Mouse (Mus musculus): ENCODE data around the gene Anxa4.

Gene Anxa4

DNA sequence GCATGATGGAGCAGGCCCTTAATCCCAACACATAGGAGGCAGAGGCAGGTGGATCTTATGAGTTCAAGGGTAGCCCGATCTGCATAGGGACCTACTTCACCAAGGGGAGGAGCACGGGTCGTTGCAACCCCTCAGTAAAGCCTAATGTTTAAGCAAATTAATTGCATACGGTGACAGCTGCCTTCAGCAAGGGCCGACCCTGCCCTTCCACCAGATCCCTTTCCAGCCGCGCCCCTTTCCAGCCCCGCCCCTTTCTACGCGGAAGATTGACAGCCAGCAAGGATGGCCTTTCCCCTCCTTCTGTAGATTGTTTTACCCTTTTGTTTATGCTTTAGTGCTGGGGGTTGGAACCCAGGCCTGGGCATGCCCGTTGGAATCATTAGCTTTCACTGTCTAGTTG lies 8.0 kb upstream of the Anxa4 start:
- DNase-seq (ENCODE audit: low read depth, low spot score) = no peak

- no peak for DNase-seq (ENCODE audit: low read depth, low spot score)
Observed at GRCm38 (mm10) chr6:86800467-86800866, 7.1 kb upstream of the Anxa4 start.

- no peak for DNase-seq (ENCODE audit: low read depth, low spot score)
Observed at GRCm38 (mm10) chr6:86797455-86797854, 4.1 kb upstream of the Anxa4 start.

- DNase-seq (ENCODE audit: low read depth, low spot score) = no peak
Observed at GRCm38 (mm10) chr6:86793957-86794356, 573 bp upstream of the Anxa4 start.

DNA sequence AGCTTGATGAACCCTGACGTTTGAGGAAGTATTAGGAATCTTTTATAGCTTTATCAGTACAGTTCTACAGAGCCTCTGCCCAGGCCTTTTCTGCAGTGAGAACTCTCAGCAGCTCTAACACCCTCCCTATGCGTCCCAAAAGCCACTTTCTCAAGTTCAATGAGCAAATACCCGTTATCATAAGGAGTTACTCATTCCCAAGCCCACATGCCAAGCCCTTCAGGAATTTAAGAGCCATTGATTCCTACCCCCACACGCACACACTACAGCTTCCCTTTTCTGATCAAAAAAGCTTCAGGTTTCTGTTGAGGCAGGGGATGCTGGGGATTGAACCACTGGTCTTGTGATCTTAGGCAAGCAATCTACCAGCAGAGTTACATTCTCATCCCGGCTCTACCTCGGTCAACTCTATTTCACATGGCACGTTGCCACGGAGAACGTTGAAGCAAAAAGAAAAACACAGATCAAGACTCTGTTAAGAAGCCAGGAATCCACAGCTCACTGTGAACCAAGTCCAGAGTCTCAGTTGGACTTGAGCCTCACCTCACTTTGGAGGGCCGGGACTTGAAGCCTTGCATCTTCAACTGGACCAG lies 2.9 kb downstream of the Anxa4 start:
- DNase-seq (ENCODE audit: low read depth, low spot score) = no peak

DNA sequence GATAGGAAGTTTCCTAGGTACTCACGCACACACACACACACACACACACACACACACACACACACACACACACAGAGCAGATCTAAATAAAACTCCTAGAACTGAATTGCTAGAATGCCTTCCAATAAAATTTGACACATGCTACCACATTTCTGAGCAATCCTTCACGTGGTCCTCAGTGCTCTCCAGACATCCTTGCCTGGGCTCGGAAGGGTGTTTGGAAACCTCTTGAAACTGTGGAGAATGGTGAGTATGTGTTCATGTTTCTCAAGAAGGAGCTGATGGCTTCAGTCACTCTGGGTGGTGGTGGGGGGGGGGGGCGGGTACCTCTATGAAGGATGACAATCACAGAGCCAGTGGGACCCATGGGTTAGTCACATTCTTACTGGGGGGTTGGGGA lies 5.1 kb downstream of the Anxa4 start:
- no peak for DNase-seq (ENCODE audit: low read depth, low spot score)

- DNase-seq (ENCODE audit: low read depth, low spot score) = no peak
Observed at GRCm38 (mm10) chr6:86786545-86786944, 6.8 kb downstream of the Anxa4 start.

GRCm38 (mm10) chr6:86784739-86785138 lies 8.6 kb downstream of the Anxa4 start:
- no peak for DNase-seq (ENCODE audit: low read depth, low spot score)

- DNase-seq (ENCODE audit: low read depth, low spot score) = no peak
Observed at GRCm38 (mm10) chr6:86782342-86782741, 11.0 kb downstream of the Anxa4 start.

DNA sequence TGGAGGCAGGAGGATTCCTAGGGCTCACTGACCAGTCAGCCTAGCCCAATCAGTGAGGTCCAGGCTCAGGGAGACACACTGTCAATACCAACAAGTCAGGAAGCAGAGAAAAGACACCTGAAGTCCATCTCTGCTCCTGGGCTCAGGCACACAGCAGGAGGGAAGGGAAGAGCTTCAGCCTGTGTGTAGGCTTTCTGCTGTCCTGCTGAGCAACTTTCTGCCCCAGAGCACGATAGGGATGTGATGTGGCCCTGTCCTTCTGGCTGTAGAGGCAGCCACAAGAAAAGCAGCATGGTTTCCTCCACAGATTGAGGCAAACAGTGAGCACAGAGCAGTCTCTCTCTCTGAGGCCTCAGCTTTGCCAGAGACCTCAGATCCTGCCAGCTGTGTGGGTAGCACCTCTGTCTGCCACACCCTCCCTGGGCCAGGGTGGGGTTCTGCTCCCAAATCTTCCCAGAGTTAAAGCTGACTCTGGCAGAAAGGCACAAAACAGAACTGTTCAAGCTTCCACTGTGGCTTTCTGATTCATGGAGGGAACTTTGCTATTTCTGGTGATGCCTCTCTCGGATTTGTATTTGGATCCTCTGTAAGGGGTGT lies 11.9 kb downstream of the Anxa4 start:
- no peak for DNase-seq (ENCODE audit: low read depth, low spot score)

DNA sequence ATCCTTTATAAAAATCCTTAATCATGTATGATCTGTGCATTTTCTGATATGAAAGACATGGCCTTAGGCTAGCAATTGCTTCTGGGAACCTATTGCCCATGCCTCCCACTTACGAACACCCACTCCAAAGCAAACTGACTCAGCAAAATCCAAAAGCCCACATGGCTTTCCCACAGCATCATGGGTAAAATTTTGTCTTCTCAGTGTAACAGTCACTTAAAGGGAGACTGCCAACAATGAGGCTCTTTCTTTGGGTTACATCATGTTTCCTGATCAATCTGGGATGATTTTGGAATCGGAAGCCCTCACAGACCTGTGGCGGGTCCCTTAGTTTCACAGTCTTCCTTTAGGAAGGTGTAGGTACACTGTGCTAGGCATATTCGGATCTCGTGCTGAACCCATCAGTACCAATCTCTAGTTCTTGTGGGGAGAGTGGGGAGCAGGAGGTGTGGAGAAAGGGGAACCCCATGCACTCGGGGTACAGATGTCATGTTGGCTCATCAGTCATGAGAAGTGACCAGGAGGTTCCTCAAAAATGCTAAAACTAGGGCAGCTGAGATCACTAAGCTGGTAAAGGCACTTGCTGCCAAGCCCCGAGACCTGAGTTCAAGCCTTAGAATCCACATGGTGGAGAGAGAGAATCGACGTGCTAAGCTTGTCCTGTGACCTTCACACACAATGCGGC lies 14.3 kb downstream of the Anxa4 start:
- no peak for DNase-seq (ENCODE audit: low read depth, low spot score)

- no peak for DNase-seq (ENCODE audit: low read depth, low spot score)
Observed at GRCm38 (mm10) chr6:86777181-86777580, 16.2 kb downstream of the Anxa4 start.

DNA sequence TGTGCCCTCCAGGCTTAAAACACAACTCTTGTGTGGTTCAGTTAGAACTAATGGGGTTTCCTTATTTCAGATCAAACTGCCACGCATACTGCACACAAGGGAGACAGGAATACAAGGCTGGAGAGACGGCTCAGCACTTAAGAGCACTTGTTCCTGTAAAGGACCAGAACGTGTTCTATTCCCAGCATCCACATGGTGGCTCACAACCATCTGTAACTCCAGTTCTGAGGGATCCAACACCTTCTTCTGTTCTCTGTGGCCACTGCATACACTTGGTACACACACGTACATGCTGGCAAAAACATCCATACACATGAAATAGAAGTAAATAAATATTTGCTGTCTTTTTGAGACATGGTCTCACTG lies 16.7 kb downstream of the Anxa4 start:
- DNase-seq (ENCODE audit: low read depth, low spot score) = no peak

DNA sequence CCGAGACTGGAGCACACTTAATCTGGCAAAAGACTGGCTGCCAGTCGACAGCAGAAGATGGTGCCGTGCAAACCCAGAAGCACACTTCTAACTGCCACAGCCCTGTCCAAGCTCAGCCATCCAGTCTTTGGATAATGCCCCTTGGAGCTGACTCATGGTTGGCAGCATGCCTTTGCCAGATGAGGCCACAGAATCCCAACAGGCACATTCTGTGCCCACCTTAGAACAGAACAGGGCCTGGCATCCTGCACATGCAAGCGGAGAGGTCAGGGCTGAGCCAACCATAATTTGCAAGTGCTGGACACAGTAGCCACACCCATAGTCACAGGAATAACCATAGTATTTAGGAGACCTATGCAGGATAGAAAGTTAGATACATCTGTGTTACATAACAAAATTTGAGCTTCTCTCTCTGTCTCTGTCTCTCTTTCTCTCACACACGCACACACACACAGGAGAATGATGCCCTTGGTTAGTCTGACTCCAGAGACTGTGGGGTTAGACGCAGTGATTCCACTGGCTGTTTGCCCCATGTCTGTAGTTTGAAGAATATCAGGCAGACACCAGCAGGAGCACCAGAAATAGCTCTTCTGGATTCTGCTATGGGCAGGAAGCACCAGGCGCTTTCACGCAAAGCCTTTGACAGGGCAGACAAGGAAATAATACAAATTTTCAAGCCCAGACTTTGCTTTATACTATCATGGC lies 17.2 kb downstream of the Anxa4 start:
- no peak for DNase-seq (ENCODE audit: low read depth, low spot score)

DNA sequence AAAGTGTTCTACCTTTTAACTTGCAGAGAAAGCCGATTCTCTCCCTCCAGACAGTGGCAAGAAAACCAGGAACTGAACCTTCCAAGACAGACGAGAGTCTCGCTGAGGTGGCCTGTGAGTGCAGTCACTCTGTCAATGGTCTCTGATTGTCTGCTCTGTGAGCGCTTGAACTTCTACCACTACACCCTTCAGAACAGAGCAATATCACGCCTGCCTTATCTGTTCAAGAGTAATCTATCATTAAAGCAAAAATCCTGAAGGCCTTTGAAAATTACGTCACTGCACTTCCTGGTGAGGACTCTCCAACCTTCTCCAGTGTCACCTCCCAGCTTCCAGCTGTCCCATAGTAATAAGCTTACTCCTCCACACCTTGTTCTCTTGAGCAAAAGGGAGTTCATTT lies 18.4 kb downstream of the Anxa4 start:
- no peak for DNase-seq (ENCODE audit: low read depth, low spot score)

GRCm38 (mm10) chr6:86773830-86774229 lies 19.6 kb downstream of the Anxa4 start:
- DNase-seq (ENCODE audit: low read depth, low spot score) = no peak

GRCm38 (mm10) chr6:86772631-86773030 lies 20.8 kb downstream of the Anxa4 start:
- no peak for DNase-seq (ENCODE audit: low read depth, low spot score)

DNA sequence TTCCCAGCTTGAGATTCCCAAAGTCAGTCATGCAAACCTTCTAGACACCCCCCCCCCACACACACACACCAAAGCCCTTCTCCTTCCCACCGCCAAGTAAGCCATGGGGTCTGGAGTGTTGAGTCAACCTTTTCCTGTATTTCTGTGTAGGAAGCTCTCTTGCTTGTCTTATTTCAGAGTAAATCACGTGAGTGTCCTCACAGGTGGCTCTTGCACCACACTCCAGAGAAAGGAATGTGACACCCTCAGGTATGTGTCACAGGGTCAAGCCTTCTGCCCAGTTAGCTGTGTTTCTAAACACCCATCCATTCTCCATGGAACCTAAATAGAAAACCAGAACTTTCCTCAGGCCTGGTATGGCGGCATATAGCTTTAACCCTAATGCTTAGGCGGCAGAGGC lies 24.4 kb downstream of the Anxa4 start:
- no peak for DNase-seq (ENCODE audit: low read depth, low spot score)

DNA sequence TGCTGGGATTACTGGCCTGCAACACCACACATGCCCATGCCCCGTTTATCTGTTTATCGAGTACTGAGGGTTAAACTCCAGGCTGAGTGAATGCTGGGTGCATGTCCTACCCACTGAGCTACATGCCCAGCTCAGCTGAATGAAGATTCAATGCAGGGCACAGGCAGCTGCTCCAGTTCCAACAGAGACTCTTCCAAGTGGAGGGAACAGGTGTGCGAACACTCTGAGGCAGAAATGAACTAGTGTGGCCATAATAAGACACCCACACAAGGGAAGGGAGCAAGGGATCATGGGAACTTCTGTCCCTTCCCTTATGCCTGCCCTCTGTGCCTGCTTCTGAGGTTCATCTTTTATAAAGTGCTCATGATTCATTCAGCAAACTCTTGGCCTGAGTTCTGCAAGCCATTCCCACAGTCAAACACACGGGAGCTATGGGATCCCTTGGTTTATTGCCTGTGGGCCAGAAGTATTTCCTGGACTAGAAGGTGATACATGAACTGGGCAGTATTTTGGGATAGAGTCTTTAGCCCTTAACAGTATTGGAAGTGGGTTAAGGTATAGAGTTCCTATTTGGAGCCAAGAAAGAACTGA lies 25.1 kb downstream of the Anxa4 start:
- no peak for DNase-seq (ENCODE audit: low read depth, low spot score)

GRCm38 (mm10) chr6:86767465-86767864 lies 25.9 kb downstream of the Anxa4 start:
- no peak for DNase-seq (ENCODE audit: low read depth, low spot score)

DNA sequence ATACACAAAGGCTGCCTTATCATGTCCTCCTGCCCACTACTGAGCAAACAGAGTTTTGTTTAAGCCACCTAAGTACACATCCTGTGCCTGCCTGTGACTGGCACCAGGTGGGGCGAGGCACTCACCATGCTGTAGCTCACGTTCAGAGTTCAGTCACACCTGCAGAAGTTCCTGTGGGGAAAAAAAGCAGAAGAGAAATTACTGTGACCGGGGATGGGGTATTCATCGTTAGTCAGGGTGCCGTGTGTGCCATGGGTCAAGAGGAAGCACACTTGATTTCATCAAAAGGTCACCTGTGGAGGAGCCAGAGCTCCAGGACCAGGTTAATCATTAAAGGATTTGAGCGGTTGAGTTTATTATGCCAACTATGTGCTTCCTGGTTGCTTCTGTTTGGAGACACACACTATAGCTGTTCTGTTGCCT lies 27.7 kb downstream of the Anxa4 start:
- DNase-seq (ENCODE audit: low read depth, low spot score) = no peak

DNA sequence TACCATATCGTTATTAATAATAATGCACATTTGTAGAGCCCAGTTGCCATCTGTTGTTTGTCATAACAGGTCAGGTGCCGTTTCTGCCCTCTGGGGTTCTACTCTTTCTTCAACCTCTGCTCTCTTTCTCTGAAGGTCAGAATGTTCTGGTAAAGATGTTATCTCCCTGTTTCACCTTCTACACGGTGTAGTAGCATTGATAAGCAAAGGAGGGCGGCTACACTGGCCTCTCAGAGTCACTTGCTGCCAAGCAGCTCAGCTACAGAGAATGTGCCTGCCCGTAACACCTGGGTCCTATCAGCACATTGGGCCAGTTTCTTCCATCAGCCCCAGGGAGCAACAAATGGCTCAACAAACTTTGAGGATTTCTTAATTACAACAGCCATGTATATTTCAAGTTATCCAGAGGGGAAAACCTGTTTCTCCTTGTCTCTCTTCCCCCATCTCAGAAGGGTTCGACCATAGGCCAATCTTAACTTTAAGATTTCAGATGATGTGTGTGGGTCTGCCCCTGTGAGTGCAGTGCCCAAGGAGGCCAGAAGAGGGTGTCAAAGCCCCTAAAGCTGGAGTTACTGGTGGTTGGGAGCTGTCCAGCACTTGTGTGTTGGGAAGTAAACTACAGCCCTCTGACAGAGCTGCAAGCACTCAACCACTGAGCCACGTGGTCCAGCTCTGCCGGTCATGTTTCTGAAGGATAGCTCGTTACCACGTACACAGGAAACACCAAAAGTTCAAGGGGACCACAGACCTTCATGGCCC lies 39.1 kb downstream of the Anxa4 start:
- DNase-seq (ENCODE audit: low read depth, low spot score) = no peak
